Mouse (Mus musculus): ENCODE results near the gene Fcnb. TPM values are rescaled to one million over a fixed set of nuclear protein-coding genes. Genes with fewer than 3 reads are reported as not detected.

The Fcnb gene
- not detected for total RNA-seq (2021)
- long read RNA-seq, experiment 1, result 0 reads
- long read RNA-seq, experiment 2, result 0 reads

DNA sequence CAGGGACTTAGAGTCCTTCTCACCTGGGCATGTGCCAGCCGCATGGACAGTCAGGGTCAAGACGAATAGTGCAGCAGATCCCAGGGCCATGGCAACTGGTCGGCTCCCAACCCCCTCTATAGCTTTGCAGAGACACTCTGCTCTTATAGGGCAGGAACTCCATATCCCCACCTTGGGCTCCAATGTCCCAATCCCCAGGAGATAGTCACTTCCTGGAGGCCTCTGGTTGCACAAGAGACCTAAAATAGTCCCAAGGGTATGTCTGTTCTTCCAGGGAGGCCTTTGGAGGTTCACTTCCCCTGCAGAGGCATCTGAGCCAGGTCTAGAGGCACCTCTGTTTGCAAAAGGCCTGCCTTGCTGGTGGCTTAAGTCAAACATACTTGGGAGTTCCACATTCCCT, at the start of gene Fcnb:
TSS of gene Fcnb (minus strand) at position 118 of the 400 bp plus-strand sequence.
- TF ChIP-seq CTCF (conservative IDR thresholded peaks at IDR 0.05), result no peak
- Histone ChIP-seq H3K27ac (no peak within 1 kb of the TSS), H3K4me3 (no peak within 1 kb of the TSS)
- no peak for DNase-seq (ENCODE audit: low spot score in 2 of 2)

DNA sequence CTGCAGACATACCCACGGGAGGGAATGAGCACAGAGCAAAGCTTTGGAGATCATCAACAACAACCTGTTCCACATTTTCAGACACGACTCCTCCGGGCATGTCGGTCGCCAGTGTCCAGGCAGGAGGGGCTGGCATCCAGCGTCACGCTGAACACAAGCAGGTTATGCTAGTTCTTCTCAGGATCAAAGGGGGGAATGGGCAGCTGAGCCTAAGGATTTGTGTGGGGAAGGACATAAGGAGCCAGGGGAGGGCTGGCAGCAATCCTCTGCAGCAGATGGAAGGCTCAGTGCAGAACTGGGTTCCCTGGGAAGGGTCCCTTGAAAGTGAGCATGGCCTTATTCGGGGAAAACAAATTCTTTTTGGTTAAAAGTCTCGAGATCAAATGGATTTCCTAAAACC, 49.1 kb upstream of the Fcnb start:
- DNase-seq (ENCODE audit: low spot score in 2 of 2), result no peak

DNA sequence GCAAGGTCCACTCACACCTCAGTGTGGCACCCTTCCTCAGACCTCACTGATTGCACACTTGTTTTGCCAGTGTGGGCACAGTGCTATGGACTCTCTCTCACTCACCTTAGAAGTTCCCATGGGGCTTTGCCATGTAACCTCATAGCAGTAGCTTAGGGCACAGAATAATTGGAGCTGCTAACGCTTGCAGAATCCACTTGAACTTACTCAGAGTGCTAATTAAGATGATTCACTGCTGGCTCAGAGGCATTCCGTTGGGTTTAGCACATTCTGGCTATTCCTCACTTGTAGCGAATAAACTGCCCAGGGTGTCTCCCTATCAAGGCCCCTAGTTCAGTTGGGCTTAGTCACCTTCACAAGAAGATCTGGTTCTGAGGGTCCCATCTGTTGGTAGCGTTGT, 47.4 kb upstream of the Fcnb start:
- TF ChIP-seq CTCF (conservative IDR thresholded peaks at IDR 0.05), result no peak
- H3K27ac ChIP-seq, result no peak overlapping the region
- H3K4me3 ChIP-seq, result no peak overlapping the region
- DNase-seq (ENCODE audit: low spot score in 2 of 2), result no peak

More for the DNA sequence above, 49.1 kb upstream of the Fcnb start:
- no peak overlapping the region for H3K4me3 ChIP-seq
- TF ChIP-seq CTCF (conservative IDR thresholded peaks at IDR 0.05), result no peak
- no peak overlapping the region for H3K27ac ChIP-seq

DNA sequence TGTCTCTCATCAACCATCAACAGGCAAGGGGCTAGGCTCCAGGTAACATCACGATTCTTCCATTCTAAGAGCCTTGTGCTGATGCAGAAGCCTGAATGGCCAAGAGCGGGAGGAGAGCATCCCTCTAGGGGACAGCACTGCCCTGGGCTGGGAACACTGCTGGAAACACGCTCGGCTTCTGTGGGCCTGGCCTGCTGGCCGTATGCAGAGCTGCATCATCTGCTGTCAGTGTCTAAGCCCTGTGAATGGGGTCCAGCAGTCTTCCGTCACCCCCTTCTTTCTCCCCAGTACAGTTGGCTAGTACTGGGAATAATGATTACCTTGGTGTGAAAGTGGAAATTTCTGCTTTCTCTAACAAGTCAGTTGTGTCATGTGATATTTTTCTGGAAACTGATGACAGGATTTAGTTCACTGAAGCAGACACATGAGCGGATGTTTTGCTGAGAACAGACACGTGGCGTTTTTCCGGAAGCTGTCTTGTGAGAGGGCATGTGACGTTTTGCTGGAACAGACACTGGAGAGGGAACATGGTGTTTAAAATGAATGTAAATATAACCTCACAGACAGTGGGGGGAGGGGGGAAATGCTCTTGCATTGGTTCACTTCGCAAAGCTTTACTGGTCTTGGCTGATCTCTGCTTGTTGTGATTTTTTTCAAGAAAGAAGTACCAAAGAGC, 42.2 kb upstream of the Fcnb start:
- TF ChIP-seq CTCF (conservative IDR thresholded peaks at IDR 0.05), result 0 out of 2 replicates have a peak, but pooled peaks have one; percentile 2
- no peak for DNase-seq (ENCODE audit: low spot score in 2 of 2)
- no peak overlapping the region for H3K27ac ChIP-seq
- H3K4me3 ChIP-seq, result no peak overlapping the region

DNA sequence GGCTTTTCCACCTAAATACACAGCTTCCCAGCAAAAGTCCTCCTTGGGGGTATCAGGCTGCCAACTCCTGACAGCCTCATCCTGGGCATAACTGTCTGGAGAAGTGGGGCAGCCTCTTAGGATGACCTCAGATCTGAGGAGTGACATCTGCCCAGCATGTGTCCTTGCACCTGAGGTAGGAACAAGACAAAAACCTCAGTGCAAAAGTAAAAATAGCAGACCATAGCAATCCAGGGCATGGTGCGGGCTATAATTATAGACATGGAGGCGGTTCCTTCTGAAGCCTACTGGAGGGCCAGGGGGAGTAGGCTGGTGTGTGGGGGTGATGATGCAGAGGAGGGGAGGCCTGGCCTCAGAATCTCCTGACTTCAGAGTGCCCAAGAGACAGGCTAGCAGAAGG, 39.2 kb upstream of the Fcnb start:
- TF ChIP-seq CTCF (conservative IDR thresholded peaks at IDR 0.05), result no peak

DNA sequence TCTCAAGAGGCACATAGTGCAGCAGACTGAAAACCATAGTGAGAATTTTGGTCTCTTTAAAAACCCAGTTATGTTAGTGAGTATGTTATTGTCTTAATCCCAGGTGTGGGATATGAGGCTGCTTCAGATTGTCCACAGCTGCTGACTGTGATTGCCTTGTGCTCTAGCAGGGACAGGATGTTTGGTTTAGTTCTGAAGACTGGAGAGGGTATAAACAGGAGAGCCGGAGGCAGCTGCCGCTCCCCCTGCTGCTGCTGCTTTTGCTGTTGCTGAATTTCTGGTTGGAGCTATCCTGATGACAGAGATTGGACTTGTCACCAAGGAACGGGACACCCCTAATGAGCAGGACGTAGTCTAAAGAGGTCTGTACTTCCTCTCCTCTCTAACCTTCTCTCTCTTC, 36.6 kb upstream of the Fcnb start:
- TF ChIP-seq CTCF (conservative IDR thresholded peaks at IDR 0.05), result no peak
- H3K4me3 ChIP-seq, result no peak overlapping the region
- no peak for DNase-seq (ENCODE audit: low spot score in 2 of 2)
- H3K27ac ChIP-seq, result no peak overlapping the region

More for the DNA sequence above, 39.2 kb upstream of the Fcnb start:
- Histone ChIP-seq H3K4me3 (no peak overlapping the region), H3K27ac (no peak overlapping the region)
- no peak for DNase-seq (ENCODE audit: low spot score in 2 of 2)

DNA sequence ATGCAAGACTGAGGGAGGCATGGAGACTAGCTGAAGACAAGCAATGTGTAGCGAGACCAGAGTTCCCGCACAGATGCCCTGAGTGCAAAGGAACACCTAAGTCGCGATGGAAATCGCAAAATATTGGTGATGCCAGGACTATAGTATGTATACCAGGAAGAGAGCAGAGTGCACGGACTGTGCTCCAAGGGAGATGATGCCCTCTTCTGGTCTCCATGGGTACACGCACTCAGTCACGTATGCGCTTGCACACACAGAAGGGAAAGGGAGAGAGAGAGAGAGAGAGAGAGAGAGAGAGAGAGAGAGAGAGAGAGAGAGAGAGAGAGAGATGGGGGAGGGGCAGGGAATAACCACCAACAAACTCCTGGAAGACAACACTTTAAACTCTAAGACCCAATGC, 35.7 kb upstream of the Fcnb start:
- TF ChIP-seq CTCF (conservative IDR thresholded peaks at IDR 0.05), result no peak
- no peak overlapping the region for H3K4me3 ChIP-seq
- no peak overlapping the region for H3K27ac ChIP-seq
- DNase-seq (ENCODE audit: low spot score in 2 of 2), result no peak

DNA sequence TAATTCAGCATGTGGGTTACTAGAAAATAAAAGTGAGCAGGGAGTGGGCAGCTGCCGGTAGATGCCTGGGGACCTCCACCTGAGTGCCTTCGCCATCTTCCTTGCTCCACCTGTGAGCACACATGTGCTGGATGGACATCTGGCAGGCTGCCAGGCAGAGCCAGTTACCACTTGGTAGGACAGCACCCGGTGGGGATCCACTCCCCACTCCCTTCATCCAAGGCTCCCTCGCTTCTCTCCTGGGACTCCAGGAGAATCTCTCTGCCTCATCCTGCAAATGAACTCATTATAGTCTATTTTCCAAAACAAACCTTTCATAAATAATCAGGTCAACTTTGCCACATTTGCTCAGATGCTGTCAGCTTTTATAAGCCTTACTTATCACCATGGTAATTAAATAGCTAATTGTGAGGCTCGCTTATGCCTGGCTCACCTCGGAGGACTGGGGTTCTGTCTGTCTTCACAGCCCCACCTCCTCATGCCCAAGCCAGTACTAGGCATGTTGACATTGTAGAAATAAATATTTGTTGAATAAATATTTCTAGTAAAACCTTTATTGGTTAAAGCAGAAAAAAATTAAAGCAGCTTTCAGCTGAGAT, 33.9 kb upstream of the Fcnb start:
- no peak for DNase-seq (ENCODE audit: low spot score in 2 of 2)
- no peak for TF ChIP-seq CTCF (conservative IDR thresholded peaks at IDR 0.05)
- H3K27ac ChIP-seq, result peak overlapping the region; percentile 36; the same call in 1 of the 2 replicates
- H3K4me3 ChIP-seq, result no peak overlapping the region

DNA sequence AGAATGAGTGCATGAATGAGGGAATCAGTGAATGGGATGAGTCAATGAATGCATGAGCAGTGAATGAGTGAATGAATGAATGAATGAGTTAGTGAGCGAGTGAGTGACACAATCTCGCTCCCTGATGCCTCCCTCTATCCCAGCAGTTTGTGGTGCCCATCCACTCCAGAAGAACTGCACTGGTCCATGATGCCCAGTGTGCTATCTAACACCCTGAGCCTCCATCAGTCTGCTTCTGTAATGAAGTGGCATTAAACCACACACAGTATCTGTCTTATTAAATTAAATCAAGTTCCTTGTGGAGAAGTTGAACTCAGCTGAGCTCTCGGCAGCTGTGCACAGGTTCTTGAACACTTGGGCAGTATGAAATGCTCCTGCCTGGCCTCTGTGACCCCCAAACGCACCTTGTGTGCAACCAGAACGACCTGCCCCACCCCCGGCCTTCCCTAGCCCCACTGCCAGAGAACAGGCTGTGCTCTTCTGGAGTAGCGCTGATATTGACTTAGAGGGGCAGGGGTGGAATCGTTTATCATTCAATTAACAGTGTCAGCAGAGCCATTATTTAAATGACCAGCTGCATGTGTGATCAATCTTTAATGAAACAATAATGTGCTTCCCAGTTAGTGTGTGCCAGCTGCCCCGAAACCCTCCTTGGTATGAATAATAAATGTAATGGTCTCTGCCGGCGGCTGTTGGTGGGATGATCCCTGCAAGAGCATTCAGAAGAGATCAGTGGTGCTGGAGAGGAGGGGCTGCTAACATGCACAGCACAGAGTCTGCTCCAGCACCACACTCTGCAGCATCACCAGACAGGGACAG, 33.0 kb upstream of the Fcnb start:
- no peak for DNase-seq (ENCODE audit: low spot score in 2 of 2)
- peak overlapping the region; percentile 36; the same call in 1 of the 2 replicates for H3K27ac ChIP-seq
- no peak for TF ChIP-seq CTCF (conservative IDR thresholded peaks at IDR 0.05)
- H3K4me3 ChIP-seq, result no peak overlapping the region

DNA sequence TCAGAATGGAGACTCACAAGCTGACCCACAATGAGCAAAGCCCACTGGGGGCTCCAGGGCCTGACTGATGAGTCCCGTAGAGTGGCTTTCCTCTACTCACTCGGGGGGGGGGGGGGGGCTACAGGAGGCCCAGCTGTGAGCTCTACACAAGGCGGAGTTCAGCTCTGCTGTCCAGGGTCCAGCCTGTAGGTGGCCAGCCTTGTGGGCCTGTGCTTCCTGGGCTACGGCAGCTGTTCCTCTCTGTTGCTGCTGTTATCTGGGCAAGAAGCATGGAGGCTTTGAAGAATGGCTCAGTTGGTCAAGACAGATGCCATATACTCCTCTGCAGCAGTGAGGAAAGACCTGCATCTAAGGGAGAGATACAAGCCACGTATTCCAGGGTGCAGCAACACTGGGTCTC, 24.1 kb upstream of the Fcnb start:
- Histone ChIP-seq H3K4me3 (no peak overlapping the region), H3K27ac (no peak overlapping the region)
- DNase-seq (ENCODE audit: low spot score in 2 of 2), result no peak
- TF ChIP-seq CTCF (conservative IDR thresholded peaks at IDR 0.05), result no peak

DNA sequence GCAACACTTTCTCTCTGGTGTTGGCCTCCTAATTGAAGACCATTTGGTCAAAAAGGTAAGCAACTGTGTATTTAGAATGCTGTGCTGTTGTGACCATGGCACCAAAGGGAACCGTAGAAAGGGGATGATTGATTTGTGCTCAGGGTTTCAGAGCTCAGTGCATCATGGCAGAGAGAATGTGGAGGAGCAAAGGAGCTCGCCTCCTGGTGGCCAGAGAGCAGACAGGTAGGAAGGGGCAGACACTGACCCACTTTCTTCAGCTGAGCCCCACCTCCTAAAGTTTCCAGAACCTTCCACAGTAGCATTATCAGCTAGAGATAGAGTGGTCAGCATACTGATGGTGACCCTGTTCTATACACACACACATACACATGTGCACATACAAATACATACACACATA, 21.3 kb upstream of the Fcnb start:
- no peak for DNase-seq (ENCODE audit: low spot score in 2 of 2)
- Histone ChIP-seq H3K27ac (no peak overlapping the region), H3K4me3 (no peak overlapping the region)
- peak; percentile 51 for TF ChIP-seq CTCF (conservative IDR thresholded peaks at IDR 0.05)

DNA sequence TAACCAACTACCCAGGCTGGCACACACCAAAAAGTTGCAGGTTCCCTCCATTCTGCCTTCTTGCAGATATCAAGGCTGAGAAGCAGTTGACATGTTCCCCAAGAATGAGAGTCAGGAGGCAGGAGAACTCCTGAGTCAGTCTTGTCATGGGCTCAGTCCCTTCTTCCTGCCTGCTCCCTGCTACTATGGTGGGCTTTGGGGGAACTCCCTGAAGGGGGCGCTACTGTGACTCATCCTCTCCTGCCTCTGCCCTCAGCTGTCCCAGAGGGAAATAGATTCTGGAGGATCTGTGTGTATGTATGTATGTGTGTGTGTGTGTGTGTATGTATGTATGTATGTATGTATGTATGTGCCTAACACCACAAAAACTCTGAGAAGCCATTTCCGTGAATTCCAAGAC, 19.0 kb upstream of the Fcnb start:
- Histone ChIP-seq H3K4me3 (no peak overlapping the region), H3K27ac (no peak overlapping the region)
- DNase-seq (ENCODE audit: low spot score in 2 of 2), result no peak
- TF ChIP-seq CTCF (conservative IDR thresholded peaks at IDR 0.05), result peak; percentile 44

DNA sequence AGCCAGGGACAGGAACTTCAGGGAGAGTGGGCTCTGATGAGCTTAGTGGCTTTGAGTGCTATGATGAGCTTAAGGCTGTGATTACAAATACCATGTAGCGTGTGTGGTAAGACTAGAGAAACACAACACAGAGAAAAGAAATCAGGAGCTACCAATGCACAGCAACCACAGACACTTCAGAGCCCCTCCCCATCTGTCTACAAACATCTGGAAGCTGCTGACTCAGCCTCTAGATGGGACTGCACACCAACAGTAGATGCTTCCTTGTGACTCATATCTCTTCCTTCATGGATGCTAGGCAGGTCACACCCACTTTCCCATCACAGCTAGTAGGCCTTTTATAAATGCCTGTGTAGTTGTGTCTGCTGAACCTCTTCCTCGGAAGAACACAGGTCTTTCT, 17.2 kb upstream of the Fcnb start:
- no peak overlapping the region for H3K27ac ChIP-seq
- no peak for DNase-seq (ENCODE audit: low spot score in 2 of 2)

More for the DNA sequence above, 17.2 kb upstream of the Fcnb start:
- H3K4me3 ChIP-seq, result no peak overlapping the region
- TF ChIP-seq CTCF (conservative IDR thresholded peaks at IDR 0.05), result no peak

Measured in layer of hippocampus, adult 2 months (tissue).